Mouse (Mus musculus) heart, adult 2 months (tissue): ENCODE measurements around the gene Adcy9.

Experiments
- CTCF ChIP-seq: fragments of 200-600 bp; IDR thresholded peaks from 2 replicates; pipeline ENCODE4 v1.8.1; 2022; ENCODE audit warnings: antibody characterized with exemption, mild to moderate bottlenecking, moderate library complexity
- POLR2A ChIP-seq: fragments of 200-500 bp; IDR thresholded peaks from 2 replicates; pipeline ENCODE4 v1.6.1; 2011; ENCODE audit warnings: mild to moderate bottlenecking, low read depth, low read length, control low read depth; ENCODE audit not compliant: insufficient read depth

- no peak for TF ChIP-seq POLR2A
- TF ChIP-seq CTCF, result no peak
Observed at GRCm38 (mm10) chr16:4418072-4418471, 2.2 kb downstream of the Adcy9 start.
